Mouse (Mus musculus) stomach, postnatal 0 days (tissue): ENCODE data around the gene Slc26a5.

ENCODE experiments used
- CTCF ChIP-seq: IDR thresholded peaks from 2 replicates; pipeline ENCODE4 v1.5.1; 2016; ENCODE audit warnings: antibody characterized with exemption, low read depth, mild to moderate bottlenecking, moderate library complexity
- EP300 ChIP-seq: optimal IDR thresholded peaks from 2 replicates; pipeline ENCODE3; 2016; ENCODE audit warnings: antibody characterized with exemption

GRCm38 (mm10) chr5:21851679-21852340 lies 13.6 kb downstream of the Slc26a5 start:
- TF ChIP-seq CTCF (no peak), EP300 (no peak)
